Mouse (Mus musculus) lung, embryonic 14.5 days (tissue): ENCODE results near the gene Hist1h2ah. TPM values are rescaled to one million over a fixed set of nuclear protein-coding genes. Genes with fewer than 3 reads are reported as not detected.

Experiments
- ATAC-seq: fragments of 200-750 bp; cut with Nextera tagmentation; 2 replicates; pipeline ENCODE4 v1.8.0; 2017; ENCODE audit warnings: mild to moderate bottlenecking, moderate TSS enrichment, moderate library complexity; ENCODE audit not compliant: insufficient read depth
- DNase-seq: peaks from one replicate; pipeline ENCODE4 v3.0.0-alpha.2; 2015
- H3K27ac ChIP-seq: fragments of 300-500 bp; sonication (generic); 2 replicates; pipeline ENCODE4 v1.5.1; 2014; ENCODE audit warnings: low read depth, mild to moderate bottlenecking, moderate library complexity
- H3K27me3 ChIP-seq: fragments of 300-500 bp; sonication (generic); 2 replicates; pipeline ENCODE4 v1.6.1; 2014; ENCODE audit warnings: low read length, control low read depth; ENCODE audit not compliant: insufficient read depth
- H3K36me3 ChIP-seq: fragments of 300-500 bp; sonication (generic); 2 replicates; pipeline ENCODE4 v1.6.1; 2014; ENCODE audit warnings: control low read depth; ENCODE audit not compliant: insufficient read depth
- H3K4me1 ChIP-seq: fragments of 300-500 bp; sonication (generic); 2 replicates; pipeline ENCODE4 v1.6.1; 2014; ENCODE audit warnings: antibody characterized with exemption, control low read depth; ENCODE audit not compliant: insufficient read depth
- H3K4me2 ChIP-seq: fragments of 300-500 bp; sonication (generic); 2 replicates; pipeline ENCODE4 v1.6.1; 2014; ENCODE audit warnings: mild to moderate bottlenecking
- H3K4me3 ChIP-seq: fragments of 300-500 bp; sonication (generic); 2 replicates; pipeline ENCODE4 v1.5.1; 2014; ENCODE audit warnings: low read depth, low read length
- H3K9ac ChIP-seq: fragments of 300-500 bp; sonication (generic); 2 replicates; pipeline ENCODE4 v1.6.1; 2014
- H3K9me3 ChIP-seq: fragments of 300-500 bp; sonication (generic); 2 replicates; pipeline ENCODE4 v1.6.1; 2016; ENCODE audit warnings: low read depth, low read length, control low read depth
- CTCF ChIP-seq: IDR thresholded peaks from 2 replicates; pipeline ENCODE4 v1.5.1; 2016; ENCODE audit warnings: antibody characterized with exemption, low read depth
- WGBS: fragments of 180-500 bp; shearing (Covaris S2); extraction: QIAGEN DNeasy Blood & Tissue Kit; methylation state at CpG from one replicate; pipeline ENCODE4 v1.1.7; 2014; 5-methylcytosine and 5-hydroxymethylcytosine counted together
- polyA plus RNA-seq: library from polyadenylated mRNA; unstranded; fragments of >200 nt; fragmentation: Nextera tagmentation; extraction: Ambion mirVana; gene quantifications from 2 replicates; pipeline ENCODE4 v1.2.1, GENCODE M21; 2014

Gene Hist1h2ah
- polyA plus RNA-seq, 1 experiment from 2014 or later: 21.6 TPM

DNA sequence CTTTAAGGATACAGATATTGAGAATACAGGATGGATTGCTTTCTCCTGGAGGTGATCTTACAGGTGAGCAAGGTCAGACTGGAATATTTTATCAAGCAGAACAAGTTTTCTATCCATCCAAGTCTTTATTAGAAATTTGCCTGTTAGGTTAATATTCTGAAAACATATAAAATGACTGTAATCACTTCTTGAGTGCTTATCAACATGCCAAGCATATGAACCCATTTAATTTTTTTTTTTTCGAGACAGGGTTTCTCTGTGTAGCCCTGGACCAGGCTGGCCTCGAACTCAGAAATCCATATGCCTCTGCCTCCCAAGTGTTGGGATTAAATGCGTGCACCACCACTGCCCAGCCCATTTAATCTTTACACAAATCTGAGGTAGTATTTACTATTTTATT, 1.6 kb upstream of the Hist1h2ah start:
- Histone ChIP-seq H3K4me3 (peak overlapping the region; percentile 47), H3K9me3 (no peaks in the 10 kb centered on the region), H3K27ac (peak overlapping the region; percentile 92), H3K4me2 (peak overlapping the region; percentile 77), H3K9ac (peak overlapping the region; percentile 57), H3K36me3 (no peaks in the 10 kb centered on the region), H3K4me1 (peaks cover 6% of the 10 kb centered on the region; the same call in 1 of the 2 replicates), H3K27me3 (no peaks in the 10 kb centered on the region)
- TF ChIP-seq CTCF: no peak
- DNase-seq (no peak), ATAC-seq (no peak)
- 37% methylated on average over 3 of the region's 3 CpGs for WGBS

- no peaks in the 10 kb centered on the region for H3K36me3 ChIP-seq
- peaks cover 6% of the 10 kb centered on the region; the same call in 1 of the 2 replicates for H3K4me1 ChIP-seq
- DNase-seq (peak; percentile 70), ATAC-seq (peak; percentile 0; the same call in 1 of the 2 replicates)
- H3K9ac ChIP-seq: peak overlapping the region; percentile 57
- no peaks in the 10 kb centered on the region for H3K9me3 ChIP-seq
- peak overlapping the region; percentile 47 for H3K4me3 ChIP-seq
- H3K27ac ChIP-seq: peak overlapping the region; percentile 92
- TF ChIP-seq CTCF: no peak
- peak overlapping the region; percentile 77 for H3K4me2 ChIP-seq
- no peaks in the 10 kb centered on the region for H3K27me3 ChIP-seq
- whole genome bisulfite sequencing: 1% methylated on average over 20 of the region's 23 CpGs
These were observed 985 bp upstream of the Hist1h2ah start for GRCm38 (mm10) chr13:22036149-22036956.

GRCm38 (mm10) chr13:22034443-22035266, 713 bp downstream of the Hist1h2ah start:
- Histone ChIP-seq H3K27ac (peak overlapping the region; percentile 97), H3K4me1 (0 out of 2 replicates have a peak, but pooled peaks cover 2% of the 10 kb centered on the region), H3K4me2 (peak overlapping the region; percentile 82), H3K27me3 (no peaks in the 10 kb centered on the region), H3K4me3 (peak overlapping the region; percentile 47), H3K9me3 (no peaks in the 10 kb centered on the region), H3K36me3 (no peaks in the 10 kb centered on the region), H3K9ac (peak overlapping the region; percentile 79)
- WGBS: 0% methylated on average over 12 of the region's 14 CpGs
- DNase-seq: peak; percentile 69
- ATAC-seq: peak; percentile 4
- TF ChIP-seq CTCF: no peak

DNA sequence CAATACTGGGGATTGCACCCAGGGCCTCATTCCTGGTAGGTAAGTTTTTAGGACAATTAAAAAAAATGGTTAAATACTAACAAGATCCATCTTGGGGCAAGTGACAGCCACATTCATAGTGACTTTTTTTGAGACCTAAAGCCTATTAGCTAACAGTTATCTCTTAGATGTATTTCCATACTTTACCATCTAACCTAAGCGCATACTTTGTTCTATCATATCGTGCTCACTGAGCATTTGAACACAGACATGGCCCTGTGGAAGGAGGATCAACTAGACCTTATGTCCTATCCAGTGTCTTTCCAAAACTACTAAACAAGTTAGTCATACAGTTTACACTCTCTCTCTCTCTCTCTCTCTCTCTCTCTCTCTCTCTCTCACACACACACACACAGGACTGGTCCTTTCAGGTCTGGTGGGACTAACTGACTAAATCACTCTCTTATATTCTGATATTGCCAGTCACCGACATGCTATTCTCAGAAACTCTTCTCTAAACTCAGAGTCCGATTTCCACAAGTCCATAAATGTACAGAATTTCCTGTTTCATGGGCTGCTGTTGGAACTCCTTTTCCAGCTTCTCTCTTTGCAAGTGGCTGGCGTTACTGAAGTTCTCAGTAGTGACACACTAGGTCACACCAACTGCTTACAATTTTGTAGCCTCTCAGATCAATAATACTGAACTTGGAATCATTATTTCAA, 1.5 kb downstream of the Hist1h2ah start:
- 37% methylated on average over 5 of the region's 5 CpGs for WGBS

GRCm38 (mm10) chr13:22030493-22030892, 4.9 kb downstream of the Hist1h2ah start:
- Histone ChIP-seq H3K27ac (no peak overlapping the region), H3K4me1 (no peaks in the 10 kb centered on the region), H3K4me2 (no peak overlapping the region), H3K9me3 (no peaks in the 10 kb centered on the region), H3K36me3 (no peaks in the 10 kb centered on the region), H3K27me3 (no peaks in the 10 kb centered on the region), H3K4me3 (no peak overlapping the region), H3K9ac (no peak overlapping the region)
- WGBS: 13% methylated on average over 4 of the region's 4 CpGs
- TF ChIP-seq CTCF: peak; percentile 56
- DNase-seq: peak; percentile 83
- no peak for ATAC-seq

More for the DNA sequence above, 1.5 kb downstream of the Hist1h2ah start:
- H3K4me3 ChIP-seq: peak overlapping the region; percentile 47
- no peaks in the 10 kb centered on the region for H3K36me3 ChIP-seq
- DNase-seq: peak; percentile 58
- H3K4me1 ChIP-seq: 0 out of 2 replicates have a peak, but pooled peaks cover 2% of the 10 kb centered on the region
- H3K9me3 ChIP-seq: no peaks in the 10 kb centered on the region
- peak overlapping the region; percentile 79 for H3K9ac ChIP-seq
- peak overlapping the region; percentile 82 for H3K4me2 ChIP-seq
- no peaks in the 10 kb centered on the region for H3K27me3 ChIP-seq
- H3K27ac ChIP-seq: peak overlapping the region; percentile 97
- TF ChIP-seq CTCF: no peak
- no peak for ATAC-seq

DNA sequence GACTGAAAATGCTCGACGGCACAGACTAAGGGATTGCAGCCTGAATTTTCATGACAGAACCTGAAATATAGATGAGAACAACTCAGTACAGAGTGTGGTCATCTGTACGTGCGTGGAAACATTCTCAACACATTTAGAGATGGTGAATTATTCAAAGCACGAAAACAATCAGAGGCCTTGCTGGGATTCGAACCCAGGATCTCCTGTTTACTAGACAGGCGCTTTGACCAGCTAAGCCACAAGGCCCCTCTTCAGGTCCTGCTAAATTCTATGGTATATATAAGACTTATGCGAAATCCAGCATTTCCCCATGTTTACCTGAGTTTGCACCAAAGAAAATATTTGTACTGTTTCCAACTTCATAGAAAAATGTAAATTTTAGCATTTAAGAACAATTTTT, 5.4 kb downstream of the Hist1h2ah start:
- H3K36me3 ChIP-seq: no peaks in the 10 kb centered on the region
- no peaks in the 10 kb centered on the region for H3K9me3 ChIP-seq
- H3K4me3 ChIP-seq: no peak overlapping the region
- TF ChIP-seq CTCF: no peak
- H3K4me1 ChIP-seq: no peaks in the 10 kb centered on the region
- DNase-seq: peak; percentile 62
- no peak overlapping the region for H3K27ac ChIP-seq
- no peak overlapping the region for H3K9ac ChIP-seq
- peak overlapping the region; percentile 59 for H3K4me2 ChIP-seq
- WGBS: 32% methylated on average over 8 of the region's 8 CpGs
- no peak for ATAC-seq
- H3K27me3 ChIP-seq: no peaks in the 10 kb centered on the region
